Mouse (Mus musculus): ENCODE data around the gene Gcc1.

DNA sequence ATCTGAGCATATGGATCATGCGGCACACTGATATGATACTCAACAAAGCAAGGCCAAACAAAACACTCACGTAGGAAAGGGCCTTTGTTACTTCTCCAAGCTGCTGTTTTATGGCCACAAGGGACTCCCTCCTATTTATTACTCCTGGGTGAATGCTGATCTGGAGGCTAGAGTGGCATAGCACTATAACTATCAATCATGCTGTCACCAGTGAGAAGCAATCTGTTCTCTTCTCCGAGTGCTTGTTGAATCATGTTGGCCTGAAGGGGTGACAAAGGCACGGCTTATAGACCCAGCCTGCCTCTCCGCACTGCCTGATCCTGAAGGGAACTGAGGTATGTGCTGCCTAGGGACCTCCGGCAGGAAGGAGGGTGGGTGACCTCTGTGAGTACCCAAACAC lies 36.4 kb upstream of the Gcc1 start:
- TF ChIP-seq CTCF (IDR thresholded peaks at IDR 0.05; ENCODE audit: control insufficient read depth, insufficient read depth, low read length) (no peak), POLR2A (IDR thresholded peaks at IDR 0.05; ENCODE audit: borderline replicate concordance, control insufficient read depth, low read depth, low read length) (no peak)

All from bone marrow, adult 2 months (tissue).